ENCODE assay signal across 19 mouse cellular contexts in the genomic region with DNA sequence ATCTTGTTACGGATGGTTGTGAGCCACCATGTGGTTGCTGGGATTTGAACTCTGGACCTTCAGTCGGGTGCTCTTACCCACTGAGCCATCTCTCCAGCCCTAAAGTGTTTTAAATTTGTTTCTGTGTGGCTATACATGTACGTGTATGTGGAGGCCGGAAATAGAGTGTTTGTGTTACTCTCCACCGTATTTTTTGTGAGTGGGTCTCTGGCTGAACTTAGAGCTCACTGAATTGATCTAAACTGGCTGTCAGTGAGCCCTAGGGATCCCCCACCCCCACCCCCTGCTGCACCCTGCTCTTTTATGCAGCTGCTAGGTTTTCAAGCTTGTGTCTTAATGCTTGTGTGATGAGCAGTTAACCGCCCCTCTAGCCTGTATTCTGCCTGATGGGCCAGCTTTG. TPM values are rescaled to one million over a fixed set of nuclear protein-coding genes. Genes with fewer than 3 reads are reported as not detected.
DNase-seq lines count a peak whose midpoint lies in the region; ATAC-seq and TF ChIP-seq lines count a peak whose summit lies in the region.
"Had no signal": no experiment of that assay in that cellular context is flagged by ENCODE, and none has a peak within 500 bp of the region (broad histone marks: within the 10 kb centered on the region; RNA-seq: fewer than 3 reads in every experiment).

No protein-coding gene starts in this region.

- 73% methylated on average over 6 of the region's 6 CpGs for WGBS in heart, embryonic 13.5 days
- 77% methylated on average over 6 of the region's 6 CpGs for WGBS in liver, embryonic 11.5 days
- 76% methylated on average over 6 of the region's 6 CpGs for WGBS in liver, postnatal 0 days (ENCODE audit: insufficient replicate concordance)
- 78% methylated on average over 6 of the region's 6 CpGs for WGBS in embryonic facial prominence, embryonic 10.5 days

- no peak for TF ChIP-seq EP300 in liver, postnatal 0 days (IDR thresholded peaks at IDR 0.05; ENCODE audit: low read depth)

- peak; percentile 16 for DNase-seq in CD4-positive, CD25-positive, alpha-beta regulatory T cell, adult 2 months (ENCODE audit: low read depth, low spot score)
- no peak for DNase-seq in heart, adult 18-20 months
- no peak for DNase-seq in liver, embryonic 11.5 days (ENCODE audit: low spot score)
- DNase-seq in liver, postnatal 0 days, result no peak
- no peak for DNase-seq in embryonic facial prominence, embryonic 10.5 days (ENCODE audit: low spot score)
- DNase-seq in T-cell, adult 2 months (ENCODE audit: low spot score), result no peak
- DNase-seq: adrenal gland, adult 8-10 months; cerebellum, adult 11-12 months; kidney, postnatal 4 days; lung, adult 18-20 months; thymus, adult 18-20 months; thymus, postnatal 36 days had no signal

- peaks cover 20% of the 10 kb centered on the region for H3K4me1 ChIP-seq in heart, embryonic 13.5 days
- peaks cover 11% of the 10 kb centered on the region for H3K4me1 ChIP-seq in liver, embryonic 11.5 days (replicated peaks; ENCODE audit: control insufficient read depth, insufficient read depth, low read length)
- H3K4me1 ChIP-seq in liver, postnatal 0 days (ENCODE audit: insufficient read depth), result peaks cover 26% of the 10 kb centered on the region
- peaks cover 29% of the 10 kb centered on the region for H3K4me1 ChIP-seq in embryonic facial prominence, embryonic 10.5 days

- ATAC-seq in CD4-positive, CD25-positive, alpha-beta regulatory T cell, adult 4 months, result no peak
- ATAC-seq in heart, embryonic 13.5 days (ENCODE audit: extremely low read depth, insufficient number of reproducible peaks, low FRiP score, low TSS enrichment), result no peak
- no peak for ATAC-seq in liver, embryonic 11.5 days (replicated peaks; ENCODE audit: low FRiP score)
- no peak for ATAC-seq in liver, postnatal 0 days

- no peak overlapping the region for H3K9ac ChIP-seq in heart, embryonic 13.5 days
- H3K9ac ChIP-seq in liver, embryonic 11.5 days (ENCODE audit: low read depth, low read length), result no peak overlapping the region
- H3K9ac ChIP-seq in liver, postnatal 0 days (replicated peaks), result no peak overlapping the region

- no peaks in the 10 kb centered on the region for H3K9me3 ChIP-seq in heart, embryonic 13.5 days
- no peaks in the 10 kb centered on the region for H3K9me3 ChIP-seq in liver, embryonic 11.5 days (ENCODE audit: control insufficient read depth, low read length)
- no peaks in the 10 kb centered on the region for H3K9me3 ChIP-seq in liver, postnatal 0 days (ENCODE audit: low read length)
- H3K9me3 ChIP-seq in embryonic facial prominence, embryonic 10.5 days, result no peaks in the 10 kb centered on the region
- H3K9me3 ChIP-seq: embryonic facial prominence, embryonic 12.5 days; limb, embryonic 13.5 days; midbrain, embryonic 13.5 days; neural tube, embryonic 12.5 days had no signal

- H3K27ac ChIP-seq in heart, embryonic 13.5 days (replicated peaks), result no peak overlapping the region
- no peak overlapping the region for H3K27ac ChIP-seq in liver, embryonic 11.5 days (ENCODE audit: low read depth, low read length)
- no peak overlapping the region for H3K27ac ChIP-seq in liver, postnatal 0 days (ENCODE audit: low read depth)
- no peak overlapping the region for H3K27ac ChIP-seq in embryonic facial prominence, embryonic 10.5 days (replicated peaks)

- H3K4me2 ChIP-seq in heart, embryonic 13.5 days, result peak overlapping the region; percentile 84; the same call in 1 of the 2 replicates
- H3K4me2 ChIP-seq in liver, embryonic 11.5 days, result peak overlapping the region; percentile 77; the same call in 1 of the 2 replicates
- H3K4me2 ChIP-seq in liver, postnatal 0 days (ENCODE audit: low read depth, low read length), result no peak overlapping the region

- no peak for TF ChIP-seq CTCF in liver, postnatal 0 days (IDR thresholded peaks at IDR 0.05; ENCODE audit: low read depth)

- H3K4me3 ChIP-seq in heart, embryonic 13.5 days, result no peak overlapping the region
- H3K4me3 ChIP-seq in liver, embryonic 11.5 days (ENCODE audit: low read depth, low read length), result no peak overlapping the region; the same call in 1 of the 2 replicates
- no peak overlapping the region for H3K4me3 ChIP-seq in liver, postnatal 0 days (ENCODE audit: low read depth, low read length)
- 0 out of 2 replicates have a peak overlapping the region, but pooled peaks have one; percentile 11 for H3K4me3 ChIP-seq in embryonic facial prominence, embryonic 10.5 days

- H3K27me3 ChIP-seq in heart, embryonic 13.5 days (replicated peaks), result no peaks in the 10 kb centered on the region
- no peaks in the 10 kb centered on the region for H3K27me3 ChIP-seq in liver, embryonic 11.5 days (replicated peaks; ENCODE audit: control insufficient read depth, insufficient read depth, low read length)
- H3K27me3 ChIP-seq in liver, postnatal 0 days (ENCODE audit: insufficient read depth, low read length), result no peaks in the 10 kb centered on the region
- H3K27me3 ChIP-seq in embryonic facial prominence, embryonic 10.5 days (replicated peaks; ENCODE audit: low read depth, poor library complexity, severe bottlenecking), result no peaks in the 10 kb centered on the region
- H3K27me3 ChIP-seq: embryonic facial prominence, embryonic 12.5 days; limb, embryonic 13.5 days; midbrain, embryonic 13.5 days; neural tube, embryonic 12.5 days; Patski had no signal

- 0 out of 2 replicates have a peak, but pooled peaks cover 6% of the 10 kb centered on the region for H3K36me3 ChIP-seq in heart, embryonic 13.5 days
- H3K36me3 ChIP-seq in liver, embryonic 11.5 days (ENCODE audit: control insufficient read depth, insufficient read depth, low read length), result no peaks in the 10 kb centered on the region
- no peaks in the 10 kb centered on the region for H3K36me3 ChIP-seq in liver, postnatal 0 days (replicated peaks; ENCODE audit: insufficient read depth, low read length)
- H3K36me3 ChIP-seq in embryonic facial prominence, embryonic 10.5 days (replicated peaks), result peaks cover 16% of the 10 kb centered on the region; the same call in 1 of the 2 replicates
- H3K36me3 ChIP-seq: embryonic facial prominence, embryonic 12.5 days; limb, embryonic 13.5 days; midbrain, embryonic 13.5 days; neural tube, embryonic 12.5 days had no signal

RNA-seq across cellular contexts. Expression of a gene that starts 1.2 kb away (rescaled TPM):
- 10 to 100 TPM; 22.2 to 22.3 TPM for polyA plus RNA-seq in CD4-positive, CD25-positive, alpha-beta regulatory T cell, adult 4 months (2017; shearing (Covaris generic))
- 23.5 and 25.5 TPM in 2 replicates for polyA plus RNA-seq in heart, embryonic 13.5 days (2015; fragmentation: Nextera tagmentation; extraction: Ambion mirVana)
- 10 to 100 TPM; 29.5 to 31.0 TPM for total RNA-seq in heart, adult 18-20 months (2021)
- 13.2 and 13.7 TPM in 2 replicates for polyA plus RNA-seq in liver, embryonic 11.5 days (2014; fragmentation: Nextera tagmentation; extraction: Ambion mirVana)
- polyA plus RNA-seq in liver, postnatal 0 days (2015; fragmentation: Nextera tagmentation; extraction: Ambion mirVana), result 5.6 and 6.1 TPM in 2 replicates
- 17.5 and 17.7 TPM in 2 replicates for polyA plus RNA-seq in embryonic facial prominence, embryonic 10.5 days (2016; fragmentation: Nextera tagmentation; extraction: Ambion mirVana)

RNA-seq across cellular contexts. Expression of a gene that starts 32.6 kb away (rescaled TPM):
- polyA plus RNA-seq in CD4-positive, CD25-positive, alpha-beta regulatory T cell, adult 4 months (2017; shearing (Covaris generic)), result 100 to 1,000 TPM; 147 to 164 TPM
- polyA plus RNA-seq in heart, embryonic 13.5 days (2015; fragmentation: Nextera tagmentation; extraction: Ambion mirVana), result 309 and 340 TPM in 2 replicates
- 10 to 100 TPM; 71.4 to 86.8 TPM for total RNA-seq in heart, adult 18-20 months (2021)
- 242 and 254 TPM in 2 replicates for polyA plus RNA-seq in liver, embryonic 11.5 days (2014; fragmentation: Nextera tagmentation; extraction: Ambion mirVana)
- 135 and 137 TPM in 2 replicates for polyA plus RNA-seq in liver, postnatal 0 days (2015; fragmentation: Nextera tagmentation; extraction: Ambion mirVana)
- 746 and 786 TPM in 2 replicates for polyA plus RNA-seq in embryonic facial prominence, embryonic 10.5 days (2016; fragmentation: Nextera tagmentation; extraction: Ambion mirVana)

RNA-seq across cellular contexts. Expression of a gene that starts 43.9 kb away (rescaled TPM):
- 100 to 1,000 TPM; 132 to 240 TPM for polyA plus RNA-seq in CD4-positive, CD25-positive, alpha-beta regulatory T cell, adult 4 months (2017; shearing (Covaris generic))
- 0.50 and 0.98 TPM in 2 replicates for polyA plus RNA-seq in heart, embryonic 13.5 days (2015; fragmentation: Nextera tagmentation; extraction: Ambion mirVana)
- 1 to 10 TPM; 1.6 to 2.9 TPM for total RNA-seq in heart, adult 18-20 months (2021)
- 5.6 and 6.0 TPM in 2 replicates for polyA plus RNA-seq in liver, embryonic 11.5 days (2014; fragmentation: Nextera tagmentation; extraction: Ambion mirVana)
- 8.2 and 9.4 TPM in 2 replicates for polyA plus RNA-seq in liver, postnatal 0 days (2015; fragmentation: Nextera tagmentation; extraction: Ambion mirVana)
- 0.75 and 1.1 TPM in 2 replicates for polyA plus RNA-seq in embryonic facial prominence, embryonic 10.5 days (2016; fragmentation: Nextera tagmentation; extraction: Ambion mirVana)

Comparison
In these comparisons a context has a peak if more than half of its experiments do, and no peak if none do; other contexts are left out.
1. RNA of a gene that starts 43.9 kb away (polyA plus RNA-seq): 132 to 240 TPM in CD4-positive, CD25-positive, alpha-beta regulatory T cell, adult 4 months; 8.2 to 9.4 TPM in liver, postnatal 0 days, 5.6 to 6.0 TPM in liver, embryonic 11.5 days, 0.50 to 0.98 TPM in heart, embryonic 13.5 days and 0.75 to 1.1 TPM in embryonic facial prominence, embryonic 10.5 days; every median in the first group is over 10 times any median in the second.